Mouse (Mus musculus): Measurements from ENCODE around the gene Ddx17.

DNA sequence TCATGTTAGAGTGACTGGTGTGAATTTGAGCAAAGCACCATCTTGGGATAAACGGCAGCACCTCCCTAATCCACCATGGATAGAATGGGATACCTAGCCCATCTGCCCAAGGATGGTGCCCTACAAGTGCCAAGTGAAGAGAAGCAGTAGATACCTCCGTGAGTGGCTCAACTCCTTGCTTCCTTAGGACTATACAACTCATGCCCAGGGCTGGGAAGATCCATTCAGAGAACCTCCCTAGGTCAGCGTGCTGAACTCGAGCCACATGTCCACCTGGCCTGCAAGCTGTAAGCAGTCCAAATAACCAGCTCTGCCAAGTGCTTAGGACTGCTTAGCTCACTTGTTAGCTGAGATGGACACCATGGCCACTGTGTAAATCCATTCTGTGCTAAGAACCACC is 19.3 kb downstream of the Ddx17 start:
- no peak for TF ChIP-seq GATA1 (IDR thresholded peaks at IDR 0.05; ENCODE audit: borderline replicate concordance, low read length)
- no peak for TF ChIP-seq FLI1 (IDR thresholded peaks at IDR 0.05; ENCODE audit: low read length)

Measured in megakaryocyte, embryonic 14.5 days (primary cell).